ENCODE assay signal across 15 mouse cellular contexts in genomic region chr2:49869782-49870514, GRCm38 (mm10).
DNase-seq lines count a peak whose midpoint lies in the region; ATAC-seq and TF ChIP-seq lines count a peak whose summit lies in the region.
"Had no signal": no experiment of that assay in that cellular context is flagged by ENCODE, and none has a peak within 500 bp of the region (broad histone marks: within the 10 kb centered on the region; RNA-seq: fewer than 3 reads in every experiment).

No protein-coding gene starts in this region.

- DNase-seq in heart, adult 11 months, result peak; percentile 72
- DNase-seq in heart, postnatal 4 days, result no peak
- peak; percentile 22 for DNase-seq in c-Kit-positive CD71-positive TER-119-negative erythroid progenitor cells, embryonic 14.5 days (ENCODE audit: low read depth)
- no peak for DNase-seq in thymus, adult 2 months
- no peak for DNase-seq in gastrocnemius, postnatal 25 days
- DNase-seq: adrenal gland, adult 2 months; gastrocnemius, adult 2 months; spleen, adult 18-20 months had no signal

- TF ChIP-seq POLR2A in thymus, adult 2 months (IDR thresholded peaks at IDR 0.05; ENCODE audit: control insufficient read depth, extremely low read depth, insufficient read depth, low read length, poor library complexity), result no peak

- 40% methylated on average over 10 of the region's 10 CpGs for WGBS in liver, embryonic 12.5 days (ENCODE audit: insufficient replicate concordance)
- WGBS in thymus, adult 2 months, result 87% methylated on average over 10 of the region's 10 CpGs

- no peak for TF ChIP-seq CTCF in thymus, adult 2 months (IDR thresholded peaks at IDR 0.05; ENCODE audit: borderline replicate concordance, control insufficient read depth, extremely low read depth, insufficient read depth, low read length, poor library complexity)

- H3K27me3 ChIP-seq in liver, embryonic 12.5 days (replicated peaks), result no peaks in the 10 kb centered on the region
- H3K27me3 ChIP-seq in thymus, adult 2 months (ENCODE audit: control insufficient read depth, insufficient read depth, low read length), result no peaks in the 10 kb centered on the region
- H3K27me3 ChIP-seq: forebrain, embryonic 12.5 days; heart, embryonic 12.5 days; neural tube, embryonic 15.5 days had no signal

- H3K36me3 ChIP-seq in liver, embryonic 12.5 days, result no peaks in the 10 kb centered on the region
- no peaks in the 10 kb centered on the region for H3K36me3 ChIP-seq in thymus, adult 2 months (ENCODE audit: control insufficient read depth, insufficient read depth, low read length)
- H3K36me3 ChIP-seq: forebrain, embryonic 12.5 days; heart, embryonic 12.5 days; neural tube, embryonic 15.5 days had no signal

- no peaks in the 10 kb centered on the region for H3K9me3 ChIP-seq in liver, embryonic 12.5 days (replicated peaks)
- H3K9me3 ChIP-seq: forebrain, embryonic 12.5 days; heart, embryonic 12.5 days; neural tube, embryonic 15.5 days had no signal

- H3K4me1 ChIP-seq in liver, embryonic 12.5 days, result peaks cover 8% of the 10 kb centered on the region
- peaks cover 2% of the 10 kb centered on the region for H3K4me1 ChIP-seq in thymus, adult 2 months (replicated peaks; ENCODE audit: control insufficient read depth, insufficient read depth, low read length)
- H3K4me1 ChIP-seq: forebrain, embryonic 12.5 days; heart, embryonic 12.5 days; neural tube, embryonic 15.5 days had no signal

- H3K4me3 ChIP-seq in liver, embryonic 12.5 days, result no peak overlapping the region
- no peak overlapping the region for H3K4me3 ChIP-seq in thymus, adult 2 months (ENCODE audit: control insufficient read depth, insufficient read depth, low read length)
- H3K4me3 ChIP-seq: forebrain, embryonic 12.5 days; gastrocnemius, adult 2 months; heart, embryonic 12.5 days; neural tube, embryonic 15.5 days had no signal

- peak; percentile 76 for ATAC-seq in liver, embryonic 12.5 days
- ATAC-seq in megakaryocyte-erythroid progenitor cell, adult 5-6 weeks (replicated peaks; ENCODE audit: low FRiP score, low TSS enrichment, poor library complexity, severe bottlenecking), result peak; percentile 95
- ATAC-seq: intestine, postnatal 0 days; lung, postnatal 0 days had no signal

- H3K9ac ChIP-seq in liver, embryonic 12.5 days, result no peak overlapping the region
- H3K9ac ChIP-seq: forebrain, embryonic 12.5 days; heart, embryonic 12.5 days; neural tube, embryonic 15.5 days had no signal

- H3K27ac ChIP-seq in liver, embryonic 12.5 days, result 0 out of 2 replicates have a peak overlapping the region, but pooled peaks have one; percentile 25
- H3K27ac ChIP-seq in thymus, adult 2 months (ENCODE audit: control insufficient read depth, insufficient read depth, low read length), result no peak overlapping the region
- H3K27ac ChIP-seq: gastrocnemius, adult 2 months; neural tube, embryonic 15.5 days had no signal

- peak overlapping the region; percentile 18; the same call in 1 of the 2 replicates for H3K4me2 ChIP-seq in liver, embryonic 12.5 days
- H3K4me2 ChIP-seq: forebrain, embryonic 12.5 days; heart, embryonic 12.5 days; neural tube, embryonic 15.5 days had no signal

Comparison
In these comparisons a context has a peak if more than half of its experiments do, and no peak if none do; other contexts are left out.
1. DNase-seq: peak in heart, adult 11 months (single experiment) and c-Kit-positive CD71-positive TER-119-negative erythroid progenitor cells, embryonic 14.5 days (single experiment); none in heart, postnatal 4 days (single experiment), thymus, adult 2 months (single experiment) and gastrocnemius, postnatal 25 days (single experiment).